Mouse (Mus musculus) liver, embryonic 14.5 days (tissue): ENCODE measurements at regions not wholly inside any gene's neighbourhood (a gene's known extent, or its start where the extent isn't known, plus 50 kb on each side); places are given as distances from the start of the nearest gene placed in this dataset.

Experiments used
- ATAC-seq: fragments of 200-750 bp; cut with Nextera tagmentation; 2 replicates; pipeline ENCODE4 v1.8.0; 2017; ENCODE audit warnings: moderate number of reproducible peaks, mild to moderate bottlenecking, moderate library complexity; ENCODE audit not compliant: insufficient read depth
- DNase-seq, 3 experiments: peaks; one replicate each; pipeline ENCODE4 v3.0.0-alpha.2; 2012 to 2013; ENCODE audit warnings: low read depth in 3 of 3, low spot score in 3 of 3
- H3K27ac ChIP-seq: fragments of 300-500 bp; sonication (generic); 2 replicates; pipeline ENCODE4 v1.5.1; 2014; ENCODE audit warnings: moderate library complexity, mild to moderate bottlenecking, control low read depth, inconsistent platforms
- H3K27me3 ChIP-seq: fragments of 300-500 bp; sonication (generic); 2 replicates; pipeline ENCODE4 v1.6.1; 2014; ENCODE audit warnings: mild to moderate bottlenecking, low read length, moderate library complexity; ENCODE audit not compliant: control insufficient read depth, insufficient read depth
- H3K36me3 ChIP-seq: fragments of 300-500 bp; sonication (generic); replicated peaks from 2 replicates; pipeline ENCODE4 v1.6.1; 2014; ENCODE audit warnings: low read depth; ENCODE audit not compliant: control insufficient read depth, insufficient read depth
- H3K4me1 ChIP-seq, 2 experiments: fragments of 200-500 bp in 1 of 2; fragments of 300-500 bp in 1 of 2; sonication (generic) in 1 of 2; replicated peaks; 2 replicates each; pipeline ENCODE4 v1.6.1; 2012 to 2014; ENCODE audit warnings: antibody characterized with exemption in 1 of 2, inconsistent platforms in 1 of 2, low read length in 1 of 2; ENCODE audit not compliant: control insufficient read depth in 2 of 2, insufficient read depth in 2 of 2
- H3K4me2 ChIP-seq: fragments of 300-500 bp; sonication (generic); 2 replicates; pipeline ENCODE4 v1.6.1; 2014; ENCODE audit warnings: low read depth, mild to moderate bottlenecking, control low read depth, moderate library complexity
- H3K4me3 ChIP-seq, 2 experiments: fragments of 200-500 bp in 1 of 2; fragments of 300-500 bp in 1 of 2; sonication (generic) in 1 of 2; 2 replicates each; pipeline ENCODE4 v1.5.1; 2012 to 2014; ENCODE audit warnings: low read depth in 2 of 2, low read length in 2 of 2, mild to moderate bottlenecking in 2 of 2, control low read depth in 1 of 2, inconsistent platforms in 1 of 2, moderate library complexity in 1 of 2; ENCODE audit not compliant: insufficient read depth in 1 of 2
- H3K9ac ChIP-seq: fragments of 300-500 bp; sonication (generic); replicated peaks from 2 replicates; pipeline ENCODE4 v1.6.1; 2014; ENCODE audit warnings: mild to moderate bottlenecking, control low read depth, moderate library complexity
- H3K9me3 ChIP-seq: fragments of 300-500 bp; sonication (generic); 2 replicates; pipeline ENCODE4 v1.6.1; 2016; ENCODE audit warnings: low read length, mixed read lengths; ENCODE audit not compliant: control insufficient read depth
- CTCF ChIP-seq: IDR thresholded peaks from 2 replicates; pipeline ENCODE4 v1.5.1; 2016; ENCODE audit warnings: antibody characterized with exemption, low read depth, control low read depth
- EP300 ChIP-seq: IDR thresholded peaks from 2 replicates; pipeline ENCODE4 v1.6.1; 2016; ENCODE audit warnings: antibody characterized with exemption, low read depth
- WGBS: fragments of 180-500 bp; shearing (Covaris S2); extraction: QIAGEN DNeasy Blood & Tissue Kit; methylation state at CpG from one replicate; pipeline ENCODE4 v1.1.7; 2014; ENCODE audit not compliant: insufficient replicate concordance; 5-methylcytosine and 5-hydroxymethylcytosine counted together

DNA sequence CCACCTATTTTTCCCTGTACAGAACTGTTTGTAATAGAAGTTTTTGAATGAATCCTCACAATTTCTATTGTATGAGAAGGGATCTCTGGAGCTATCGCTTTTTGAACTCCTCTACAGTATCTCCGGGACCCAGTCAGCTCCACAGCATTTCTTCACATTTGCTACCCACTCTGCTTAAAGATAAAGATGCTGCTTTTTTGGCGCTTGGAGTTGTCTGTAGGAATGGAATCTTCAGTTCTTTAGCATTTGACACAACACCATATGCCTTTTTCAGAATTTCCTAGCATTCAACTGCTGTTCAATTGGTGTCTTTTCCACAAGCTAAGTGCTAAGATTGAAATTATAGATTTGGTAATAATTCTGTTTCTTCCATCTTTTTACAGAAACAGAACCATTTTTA lies 338.4 kb downstream of the Inhba start:
- no peak overlapping the region for H3K4me3 ChIP-seq
- H3K4me1 ChIP-seq, result no peaks in the 10 kb centered on the region
- H3K27me3 ChIP-seq, result no peaks in the 10 kb centered on the region
- H3K27ac ChIP-seq, result no peak overlapping the region
- H3K9me3 ChIP-seq, result no peaks in the 10 kb centered on the region
- no peak overlapping the region for H3K9ac ChIP-seq
- ATAC-seq (no peak), DNase-seq (no peak)
- 69% methylated on average over 3 of the region's 3 CpGs for WGBS
- H3K36me3 ChIP-seq, result no peaks in the 10 kb centered on the region
- H3K4me2 ChIP-seq, result no peak overlapping the region
- no peak for TF ChIP-seq EP300

DNA sequence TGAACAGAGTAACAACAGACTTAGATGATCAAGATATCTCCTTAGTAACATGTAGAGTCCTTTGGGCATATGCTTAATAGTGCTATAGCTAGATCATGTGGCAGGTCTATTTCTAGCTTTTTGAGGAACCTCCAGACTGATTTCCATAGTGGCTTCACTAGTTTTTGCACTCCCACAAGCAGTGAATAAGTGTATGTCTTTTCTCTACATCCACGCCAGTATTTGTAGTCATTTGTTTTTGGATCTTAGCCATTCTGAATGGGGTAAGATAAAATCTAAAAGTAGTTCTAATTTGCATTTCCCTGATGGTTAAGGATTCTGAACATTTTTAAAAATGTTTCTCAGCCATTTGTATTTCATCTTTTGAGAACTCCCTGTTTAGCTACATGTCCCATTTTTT lies 343.7 kb downstream of the Inhba start:
- DNase-seq (no peak), ATAC-seq (no peak)
- Histone ChIP-seq H3K9me3 (no peaks in the 10 kb centered on the region), H3K4me3 (no peak overlapping the region), H3K36me3 (no peaks in the 10 kb centered on the region), H3K27me3 (no peaks in the 10 kb centered on the region), H3K4me2 (no peak overlapping the region), H3K4me1 (no peaks in the 10 kb centered on the region), H3K27ac (no peak overlapping the region), H3K9ac (no peak overlapping the region)
- WGBS, result 63% methylated on average over 1 of the region's 1 CpGs
- TF ChIP-seq EP300 (no peak), CTCF (no peak)

DNA sequence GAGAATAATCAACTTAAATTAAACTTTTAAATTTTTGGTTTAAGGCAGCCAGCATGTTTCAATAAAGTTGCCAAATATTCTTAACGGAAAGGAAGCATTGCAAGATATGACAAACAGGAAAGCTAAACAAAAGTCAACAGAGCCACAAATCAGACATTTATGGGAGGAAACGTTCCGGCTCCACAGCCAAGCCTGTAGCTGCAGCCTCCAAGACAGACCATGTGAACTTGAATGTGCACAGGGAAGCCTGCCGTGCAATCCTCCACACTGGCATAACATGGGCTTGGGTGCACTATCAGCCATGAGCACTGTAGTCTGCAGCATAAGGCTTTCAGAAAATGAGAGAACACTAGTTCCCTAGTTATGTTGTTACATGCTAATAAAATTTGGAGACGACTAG lies 367.8 kb downstream of the Inhba start:
- H3K9me3 ChIP-seq, result no peaks in the 10 kb centered on the region
- H3K4me3 ChIP-seq, result no peak overlapping the region
- WGBS, result 51% methylated on average over 5 of the region's 5 CpGs
- TF ChIP-seq CTCF, result no peak
- TF ChIP-seq EP300, result no peak
- H3K4me1 ChIP-seq, result no peaks in the 10 kb centered on the region
- H3K27me3 ChIP-seq, result no peaks in the 10 kb centered on the region
- H3K4me2 ChIP-seq, result no peak overlapping the region
- ATAC-seq, result no peak
- DNase-seq, result no peak
- H3K27ac ChIP-seq, result no peak overlapping the region
- H3K36me3 ChIP-seq, result no peaks in the 10 kb centered on the region
- no peak overlapping the region for H3K9ac ChIP-seq

DNA sequence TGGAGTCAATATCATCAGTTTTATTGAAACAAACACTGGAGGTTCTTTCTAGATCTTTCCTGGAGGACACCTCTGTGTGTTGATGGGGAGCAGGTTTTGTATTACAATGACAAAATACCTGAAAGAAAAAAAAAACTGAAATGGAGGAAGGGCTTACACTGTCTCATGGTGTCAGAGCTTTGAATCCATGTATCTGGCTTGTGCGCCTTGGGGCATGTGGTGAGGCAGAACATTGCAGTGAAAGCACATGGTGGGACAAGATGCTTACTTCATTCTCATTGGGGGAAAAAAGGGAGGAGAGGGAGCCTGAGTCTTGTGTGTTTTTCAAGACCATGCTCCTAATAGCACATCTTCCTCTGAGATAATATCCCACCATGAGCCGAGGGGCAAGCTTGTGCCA lies 368.3 kb downstream of the Inhba start:
- Histone ChIP-seq H3K9ac (no peak overlapping the region), H3K4me1 (no peaks in the 10 kb centered on the region), H3K4me2 (no peak overlapping the region), H3K27me3 (no peaks in the 10 kb centered on the region), H3K36me3 (no peaks in the 10 kb centered on the region), H3K27ac (no peak overlapping the region), H3K4me3 (no peak overlapping the region), H3K9me3 (no peaks in the 10 kb centered on the region)
- TF ChIP-seq EP300 (no peak), CTCF (no peak)
- no peak for DNase-seq
- ATAC-seq, result no peak
- WGBS, result 63% methylated on average over 2 of the region's 2 CpGs

DNA sequence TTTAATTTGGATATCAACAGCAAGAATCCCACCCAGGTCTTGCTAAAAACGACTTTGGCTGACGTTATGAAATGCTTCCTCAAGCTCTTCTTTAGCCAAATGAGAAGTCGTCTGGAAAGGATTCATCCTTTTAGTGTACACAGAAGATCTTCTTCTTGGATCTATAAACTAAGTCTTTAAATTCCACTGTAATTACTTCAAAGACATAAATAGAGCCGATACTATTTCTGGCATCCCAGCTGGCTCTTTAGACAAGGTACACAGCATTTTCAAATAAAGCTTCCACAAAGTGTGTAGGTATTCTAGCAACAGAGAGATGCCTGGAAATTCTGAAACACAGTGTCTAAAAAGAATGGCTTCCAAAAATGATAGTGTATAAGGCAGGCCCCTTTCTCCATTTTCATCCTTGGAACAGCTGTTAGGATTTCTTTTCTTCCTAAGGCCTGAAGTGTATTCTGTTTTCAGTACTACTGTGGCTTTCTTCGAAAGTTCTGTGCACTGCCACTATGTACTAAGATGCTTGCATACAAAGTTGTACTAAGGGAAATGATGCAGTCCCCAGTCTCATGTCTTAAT lies 371.4 kb downstream of the Inhba start:
- no peak overlapping the region for H3K27ac ChIP-seq
- no peak for ATAC-seq

More for the DNA sequence above, 371.4 kb downstream of the Inhba start:
- Histone ChIP-seq H3K36me3 (no peaks in the 10 kb centered on the region), H3K4me1 (no peaks in the 10 kb centered on the region), H3K4me3 (no peak overlapping the region), H3K4me2 (no peak overlapping the region), H3K27me3 (no peaks in the 10 kb centered on the region), H3K9ac (no peak overlapping the region), H3K9me3 (no peaks in the 10 kb centered on the region)
- DNase-seq, result no peak
- TF ChIP-seq EP300, result no peak
- no peak for TF ChIP-seq CTCF
- WGBS, result 49% methylated on average over 5 of the region's 5 CpGs
